Mouse (Mus musculus) limb, embryonic 13.5 days (tissue): ENCODE results near the gene Cyth2. TPM values are rescaled to one million over a fixed set of nuclear protein-coding genes. Genes with fewer than 3 reads are reported as not detected.
A peak's percentile ranks its signal among the peaks of the same experiment; 100 is the strongest.

Experiments used
- ATAC-seq: fragments of 200-750 bp; cut with Nextera tagmentation; 2 replicates; pipeline ENCODE4 v1.8.0; 2017; ENCODE audit warnings: low read depth, moderate number of reproducible peaks, moderate TSS enrichment; ENCODE audit not compliant: low FRiP score
- H3K27ac ChIP-seq: fragments of 300-500 bp; sonication (generic); 2 replicates; pipeline ENCODE4 v1.5.1; 2015; ENCODE audit warnings: inconsistent platforms, mild to moderate bottlenecking, moderate library complexity
- H3K27me3 ChIP-seq: fragments of 300-500 bp; sonication (generic); 2 replicates; pipeline ENCODE4 v1.6.1; 2015; ENCODE audit warnings: mild to moderate bottlenecking, inconsistent platforms
- H3K36me3 ChIP-seq: fragments of 300-500 bp; sonication (generic); 2 replicates; pipeline ENCODE4 v1.6.1; 2015; ENCODE audit warnings: inconsistent platforms, mild to moderate bottlenecking, moderate library complexity
- H3K4me1 ChIP-seq: fragments of 300-500 bp; sonication (generic); 2 replicates; pipeline ENCODE4 v1.6.1; 2015; ENCODE audit warnings: inconsistent platforms
- H3K4me2 ChIP-seq: fragments of 300-500 bp; sonication (generic); replicated peaks from 2 replicates; pipeline ENCODE4 v1.6.1; 2015; ENCODE audit warnings: inconsistent platforms, mild to moderate bottlenecking, moderate library complexity
- H3K4me3 ChIP-seq: fragments of 300-500 bp; sonication (generic); 2 replicates; pipeline ENCODE4 v1.5.1; 2015; ENCODE audit warnings: moderate library complexity, mild to moderate bottlenecking, inconsistent platforms
- H3K9ac ChIP-seq: fragments of 300-500 bp; sonication (generic); 2 replicates; pipeline ENCODE4 v1.6.1; 2015; ENCODE audit warnings: mild to moderate bottlenecking, inconsistent platforms
- H3K9me3 ChIP-seq: fragments of 300-500 bp; sonication (generic); 2 replicates; pipeline ENCODE4 v1.6.1; 2016; ENCODE audit warnings: inconsistent platforms
- WGBS: fragments of 180-500 bp; shearing (Covaris S2); methylation state at CpG from one replicate; pipeline ENCODE4 v1.1.7; 2015; 5-methylcytosine and 5-hydroxymethylcytosine counted together
- polyA plus RNA-seq: library from polyadenylated mRNA; unstranded; fragments of >200 nt; fragmentation: Nextera tagmentation; extraction: Ambion mirVana; gene quantifications from 2 replicates; pipeline ENCODE4 v1.2.1, GENCODE M21; 2015

Cyth2 gene
- polyA plus RNA-seq, 1 experiment from 2014 or later = 135 TPM

DNA sequence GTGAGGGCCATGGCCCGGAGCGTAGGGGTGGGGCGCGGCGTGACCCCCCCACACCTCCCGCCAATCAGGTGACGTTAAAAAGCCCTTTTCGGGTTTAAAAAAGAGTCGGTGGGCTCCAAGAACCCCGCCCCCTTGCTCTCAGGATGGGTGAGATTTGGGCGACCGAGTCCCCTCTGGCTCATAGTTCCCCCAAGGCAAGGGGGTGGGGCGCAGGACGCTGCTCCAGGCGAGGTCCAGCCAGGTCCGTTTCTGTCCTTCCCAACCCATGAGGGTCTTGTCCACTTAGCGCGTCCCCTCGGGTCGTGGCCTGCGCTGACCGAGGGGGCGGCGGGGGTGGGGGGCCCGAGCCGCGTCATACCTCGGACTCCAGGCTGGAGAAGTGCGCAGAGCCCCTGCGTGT lies 18.0 kb upstream of the Cyth2 start:
- H3K4me2 ChIP-seq = peak overlapping the region; percentile 66
- peaks cover 28% of the 10 kb centered on the region for H3K4me1 ChIP-seq
- no peak for ATAC-seq
- H3K27ac ChIP-seq = no peak overlapping the region
- H3K27me3 ChIP-seq = peaks cover 63% of the 10 kb centered on the region
- H3K36me3 ChIP-seq = peaks cover 21% of the 10 kb centered on the region
- no peaks in the 10 kb centered on the region; the same call in 1 of the 2 replicates for H3K9me3 ChIP-seq
- peak overlapping the region; percentile 62 for H3K9ac ChIP-seq
- peak overlapping the region; percentile 49 for H3K4me3 ChIP-seq
- WGBS = 10% methylated on average over 30 of the region's 30 CpGs

- Histone ChIP-seq H3K4me1 (peaks cover 28% of the 10 kb centered on the region), H3K9ac (no peak overlapping the region), H3K9me3 (no peaks in the 10 kb centered on the region), H3K27me3 (peaks cover 51% of the 10 kb centered on the region), H3K36me3 (peaks cover 33% of the 10 kb centered on the region), H3K4me3 (peak overlapping the region; percentile 93), H3K4me2 (peak overlapping the region; percentile 90), H3K27ac (no peak overlapping the region)
- no peak for ATAC-seq
- WGBS = 16% methylated on average over 5 of the region's 5 CpGs
These were observed 16.7 kb upstream of the Cyth2 start for GRCm38 (mm10) chr7:45831128-45831525.

DNA sequence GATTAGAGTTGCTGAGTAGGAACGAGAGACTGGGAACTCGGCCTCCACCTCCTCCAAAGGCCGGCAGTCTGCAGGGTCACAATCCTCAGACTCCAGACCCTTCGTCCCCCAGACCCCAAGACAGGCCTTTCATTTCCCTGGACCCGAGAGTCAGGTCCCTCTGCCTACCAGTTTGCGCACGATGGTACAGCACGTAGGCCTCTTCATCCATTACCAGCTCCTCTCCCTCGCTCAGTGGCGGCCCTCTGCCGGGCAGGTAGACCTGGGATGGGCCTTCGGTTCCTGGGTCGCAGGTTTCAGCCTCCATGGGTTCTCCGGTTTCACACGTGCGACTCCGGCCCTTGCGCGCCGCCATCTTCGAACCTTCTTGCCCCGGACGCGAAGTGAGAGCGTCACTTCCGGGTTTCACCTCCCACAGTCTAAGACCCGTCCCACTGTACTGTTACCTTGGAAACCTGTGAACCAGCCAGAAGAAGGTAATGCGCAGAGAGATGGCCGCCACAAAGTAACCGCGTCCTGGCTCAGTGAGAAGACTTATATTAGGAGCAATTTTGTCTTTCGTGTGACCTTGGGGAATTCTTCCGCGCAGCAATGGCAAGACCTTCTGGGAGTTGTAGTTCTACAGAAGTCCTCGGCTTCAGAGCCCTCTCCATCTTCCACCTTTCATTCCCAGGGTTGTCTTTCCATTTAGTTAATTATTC lies 16.2 kb upstream of the Cyth2 start, which contains the start of gene Grwd1:
Gene Grwd1, minus strand, starts transcription at position 518 of the 701 bp plus-strand sequence.
- H3K4me1 ChIP-seq = peaks cover 28% of the 10 kb centered on the region
- WGBS = under 1% methylated on average over 35 of the region's 35 CpGs
- H3K4me3 ChIP-seq = peak within 1 kb of the TSS; percentile 93
- H3K9me3 ChIP-seq = no peaks in the 10 kb centered on the region
- peak; percentile 90 for ATAC-seq
- H3K9ac ChIP-seq = peak within 1 kb of the TSS; percentile 82
- no peak within 1 kb of the TSS for H3K27ac ChIP-seq
- peaks cover 46% of the 10 kb centered on the region for H3K27me3 ChIP-seq
- peaks cover 39% of the 10 kb centered on the region for H3K36me3 ChIP-seq
- peak within 1 kb of the TSS; percentile 90 for H3K4me2 ChIP-seq

GRCm38 (mm10) chr7:45826631-45827030 lies 12.2 kb upstream of the Cyth2 start:
- Histone ChIP-seq H3K4me3 (no peak overlapping the region), H3K27me3 (peaks cover 7% of the 10 kb centered on the region), H3K36me3 (peaks cover 68% of the 10 kb centered on the region)

GRCm38 (mm10) chr7:45824598-45824997 lies 10.2 kb upstream of the Cyth2 start, which contains the start of gene Kcnj14:
TSS of gene Kcnj14 (minus strand) at chr7:45824782.
- 72% methylated on average over 7 of the region's 7 CpGs for WGBS
- no peak within 1 kb of the TSS for H3K27ac ChIP-seq
- H3K4me2 ChIP-seq = no peak within 1 kb of the TSS
- peaks cover 8% of the 10 kb centered on the region for H3K27me3 ChIP-seq
- H3K9ac ChIP-seq = no peak within 1 kb of the TSS
- H3K36me3 ChIP-seq = peaks cover 68% of the 10 kb centered on the region
- no peaks in the 10 kb centered on the region for H3K9me3 ChIP-seq
- H3K4me1 ChIP-seq = peaks cover 3% of the 10 kb centered on the region
- no peak for ATAC-seq
- no peak within 1 kb of the TSS for H3K4me3 ChIP-seq

More at GRCm38 (mm10) chr7:45826631-45827030, 12.2 kb upstream of the Cyth2 start:
- Histone ChIP-seq H3K9ac (no peak overlapping the region), H3K27ac (no peak overlapping the region), H3K4me1 (peaks cover 10% of the 10 kb centered on the region), H3K9me3 (no peaks in the 10 kb centered on the region), H3K4me2 (no peak overlapping the region)
- no peak for ATAC-seq
- WGBS = 93% methylated on average over 7 of the region's 7 CpGs

DNA sequence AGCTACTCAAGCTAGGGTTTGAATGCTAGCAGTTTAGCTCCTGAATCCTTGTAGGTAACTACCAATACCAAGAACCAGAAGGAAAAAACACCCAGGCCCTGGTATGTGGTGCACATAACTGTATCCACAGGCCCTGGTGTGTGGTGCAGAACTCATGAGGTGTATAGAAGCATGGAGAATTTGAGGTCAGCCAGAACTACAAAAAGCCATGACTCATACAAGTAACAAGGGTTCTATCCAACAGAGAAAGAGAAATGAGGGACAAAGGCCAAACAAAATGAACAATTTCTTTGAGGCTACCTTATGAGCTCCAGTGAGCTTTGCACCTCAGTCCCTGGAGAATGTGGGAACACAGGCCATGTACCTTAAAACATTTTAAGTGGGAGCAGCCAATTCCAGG lies 6.5 kb upstream of the Cyth2 start:
- Histone ChIP-seq H3K9ac (no peak overlapping the region), H3K27ac (no peak overlapping the region), H3K36me3 (peaks cover 33% of the 10 kb centered on the region), H3K4me3 (no peak overlapping the region), H3K4me1 (no peaks in the 10 kb centered on the region; the same call in 1 of the 2 replicates), H3K9me3 (no peaks in the 10 kb centered on the region), H3K4me2 (no peak overlapping the region), H3K27me3 (peaks cover 18% of the 10 kb centered on the region)
- ATAC-seq = no peak

DNA sequence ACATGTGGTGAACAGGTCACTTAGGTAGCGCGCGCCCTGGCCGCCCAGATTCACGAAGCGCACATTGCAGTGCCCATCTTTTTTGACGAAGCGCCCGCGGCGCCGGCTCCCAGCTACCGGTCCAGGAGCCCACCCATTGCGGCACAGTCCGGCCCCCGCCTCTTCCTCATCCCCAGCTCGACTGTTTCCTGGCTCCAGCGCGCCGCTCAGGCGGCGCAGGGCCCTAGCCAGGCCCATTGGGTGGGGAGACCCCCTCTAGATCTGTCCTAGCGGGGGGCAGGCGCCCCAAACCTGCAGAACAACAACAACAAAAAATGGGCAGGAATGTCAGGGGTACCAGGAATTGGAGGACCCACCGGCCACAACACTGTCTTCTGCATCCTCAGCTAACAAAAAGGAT lies 5.5 kb upstream of the Cyth2 start:
- WGBS = 11% methylated on average over 25 of the region's 25 CpGs
- H3K27ac ChIP-seq = no peak overlapping the region
- H3K4me2 ChIP-seq = peak overlapping the region; percentile 50
- peak overlapping the region; percentile 45 for H3K9ac ChIP-seq
- ATAC-seq = no peak
- H3K9me3 ChIP-seq = no peaks in the 10 kb centered on the region
- H3K4me3 ChIP-seq = peak overlapping the region; percentile 23
- H3K4me1 ChIP-seq = peaks cover 9% of the 10 kb centered on the region
- H3K27me3 ChIP-seq = peaks cover 18% of the 10 kb centered on the region
- peaks cover 22% of the 10 kb centered on the region for H3K36me3 ChIP-seq

- Histone ChIP-seq H3K36me3 (peaks cover 21% of the 10 kb centered on the region), H3K27ac (no peak overlapping the region), H3K9ac (peak overlapping the region; percentile 19; the same call in 1 of the 2 replicates), H3K4me1 (peaks cover 26% of the 10 kb centered on the region), H3K4me3 (no peak overlapping the region), H3K27me3 (peaks cover 18% of the 10 kb centered on the region), H3K4me2 (no peak overlapping the region), H3K9me3 (no peaks in the 10 kb centered on the region)
- no peak for ATAC-seq
- WGBS = 45% methylated on average over 2 of the region's 2 CpGs
These were observed 1.6 kb upstream of the Cyth2 start for GRCm38 (mm10) chr7:45815984-45816351.

DNA sequence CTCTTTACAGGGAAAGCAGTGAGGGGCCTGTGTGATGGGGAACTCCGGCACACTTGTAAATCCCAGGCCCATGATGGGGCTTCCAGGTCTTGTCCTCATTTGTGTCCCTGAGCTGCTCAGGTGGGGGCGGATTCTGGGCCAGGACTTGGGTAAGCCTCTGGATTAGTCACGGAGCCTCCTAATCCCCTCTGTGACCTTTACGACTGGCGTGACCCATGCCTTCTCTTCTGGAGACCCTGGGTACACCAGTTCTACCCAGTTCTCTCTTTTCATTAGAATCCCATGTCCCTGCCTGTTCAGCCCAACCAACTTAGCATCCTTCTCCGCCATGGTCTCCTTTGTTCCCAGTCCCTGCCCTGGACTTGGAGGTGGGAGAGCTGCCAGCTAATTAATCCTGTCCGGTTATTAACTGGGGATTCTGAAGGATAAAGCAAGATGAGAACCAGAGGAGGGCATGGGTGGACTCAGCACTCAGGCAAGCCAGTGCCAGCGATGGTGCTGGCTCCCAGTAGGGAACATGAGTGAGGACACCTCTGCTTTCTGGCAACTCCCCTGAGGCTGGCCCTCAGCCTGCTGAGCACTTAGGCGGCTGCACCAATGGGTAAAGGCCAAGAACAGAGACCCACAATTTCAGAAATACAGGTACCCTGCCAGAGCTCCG lies 1.1 kb upstream of the Cyth2 start:
- H3K4me1 ChIP-seq = peaks cover 26% of the 10 kb centered on the region
- peak overlapping the region; percentile 28; the same call in 1 of the 2 replicates for H3K27ac ChIP-seq
- no peak for ATAC-seq
- H3K4me3 ChIP-seq = no peak overlapping the region
- H3K4me2 ChIP-seq = peak overlapping the region; percentile 60
- no peaks in the 10 kb centered on the region for H3K9me3 ChIP-seq
- H3K9ac ChIP-seq = peak overlapping the region; percentile 27; the same call in 1 of the 2 replicates
- WGBS = 46% methylated on average over 10 of the region's 10 CpGs
- peaks cover 26% of the 10 kb centered on the region for H3K36me3 ChIP-seq
- H3K27me3 ChIP-seq = peaks cover 16% of the 10 kb centered on the region

- H3K9me3 ChIP-seq = no peaks in the 10 kb centered on the region
- peak overlapping the region; percentile 31 for H3K4me3 ChIP-seq
- peak overlapping the region; percentile 28; the same call in 1 of the 2 replicates for H3K27ac ChIP-seq
- H3K36me3 ChIP-seq = peaks cover 32% of the 10 kb centered on the region
- peak overlapping the region; percentile 60 for H3K4me2 ChIP-seq
- H3K4me1 ChIP-seq = peaks cover 26% of the 10 kb centered on the region
- ATAC-seq = no peak
- 0 out of 2 replicates have a peak overlapping the region, but pooled peaks have one; percentile 27 for H3K9ac ChIP-seq
- 8% methylated on average over 5 of the region's 5 CpGs for WGBS
- peaks cover 11% of the 10 kb centered on the region for H3K27me3 ChIP-seq
These were observed 460 bp upstream of the Cyth2 start for GRCm38 (mm10) chr7:45814841-45815240.

GRCm38 (mm10) chr7:45812921-45813320 lies 1.5 kb downstream of the Cyth2 start:
- 85% methylated on average over 8 of the region's 8 CpGs for WGBS
- peak overlapping the region; percentile 91 for H3K4me2 ChIP-seq
- 0 out of 2 replicates have a peak overlapping the region, but pooled peaks have one; percentile 100 for H3K27ac ChIP-seq
- H3K9ac ChIP-seq = peak overlapping the region; percentile 99
- H3K9me3 ChIP-seq = no peaks in the 10 kb centered on the region
- no peak for ATAC-seq
- H3K36me3 ChIP-seq = peaks cover 51% of the 10 kb centered on the region
- H3K4me3 ChIP-seq = peak overlapping the region; percentile 92
- H3K27me3 ChIP-seq = no peaks in the 10 kb centered on the region
- peaks cover 26% of the 10 kb centered on the region for H3K4me1 ChIP-seq
